Mouse (Mus musculus): Measurements from ENCODE around the gene Ankrd36.
"Not testable (repeated sequence)": the region's sequence is repeated elsewhere in the genome, so short reads cannot be mapped to it uniquely, and the experiment has no call there.

- TF ChIP-seq FLI1 (IDR thresholded peaks at IDR 0.05; ENCODE audit: low read length); GATA1 (IDR thresholded peaks at IDR 0.05; ENCODE audit: borderline replicate concordance, low read length): not testable (repeated sequence)
Observed at GRCm38 (mm10) chr11:5611918-5612317, 42.4 kb downstream of the Ankrd36 start.
